Mouse (Mus musculus): Measurements from ENCODE around the gene Zcchc9.

Zcchc9 gene

GRCm38 (mm10) chr13:91761654-91762445 lies 45.7 kb downstream of the Zcchc9 start:
- in situ Hi-C loops (cut with MboI, MseI) = no loop called here

GRCm38 (mm10) chr13:91760302-91761050 lies 47.0 kb downstream of the Zcchc9 start:
- in situ Hi-C loops (cut with MboI, MseI) = no loop called here

- in situ Hi-C loops (cut with MboI, MseI) = no loop called here
These were observed 47.7 kb downstream of the Zcchc9 start for GRCm38 (mm10) chr13:91759791-91760190.

- in situ Hi-C loops (cut with MboI, MseI) = no loop called here
These were observed 49.0 kb downstream of the Zcchc9 start for GRCm38 (mm10) chr13:91758316-91759048.

- in situ Hi-C loops (cut with MboI, MseI) = no loop called here
These were observed 51.3 kb downstream of the Zcchc9 start for GRCm38 (mm10) chr13:91756230-91756629.

- in situ Hi-C loops (cut with MboI, MseI) = no loop called here
These were observed 52.7 kb downstream of the Zcchc9 start for GRCm38 (mm10) chr13:91754762-91755161.

GRCm38 (mm10) chr13:91753724-91754123 lies 53.8 kb downstream of the Zcchc9 start:
- in situ Hi-C loops (cut with MboI, MseI) = no loop called here

GRCm38 (mm10) chr13:91749981-91750380 lies 57.5 kb downstream of the Zcchc9 start:
- in situ Hi-C loops (cut with MboI, MseI) = no loop called here

GRCm38 (mm10) chr13:91748401-91748800 lies 59.1 kb downstream of the Zcchc9 start:
- in situ Hi-C loops (cut with MboI, MseI) = no loop called here
